Mouse (Mus musculus): Measurements from ENCODE around the gene Zdhhc7.

The Zdhhc7 gene

GRCm38 (mm10) chr8:120036111-120036510, 65.2 kb downstream of the Zdhhc7 start:
- DNase-seq (ENCODE audit: low spot score in 2 of 2), result no peak

- no peak for DNase-seq (ENCODE audit: low spot score in 2 of 2)
Observed at GRCm38 (mm10) chr8:120034471-120034870, 66.8 kb downstream of the Zdhhc7 start.

- DNase-seq (ENCODE audit: low spot score in 2 of 2), result no peak
Observed at GRCm38 (mm10) chr8:120032549-120033208, 68.6 kb downstream of the Zdhhc7 start.

Measured in spleen, postnatal 14 days (tissue).